Mouse (Mus musculus) G1E (cell line): ENCODE measurements around the gene Sfrp2. TPM values are rescaled to one million over a fixed set of nuclear protein-coding genes. Genes with fewer than 3 reads are reported as not detected.

Source experiments
- ATAC-seq: 2 replicates; pipeline ENCODE4 v1.8.0; 2016; ENCODE audit warnings: mild to moderate bottlenecking; ENCODE audit not compliant: insufficient number of reproducible peaks, poor library complexity, low FRiP score, severe bottlenecking; ENCODE audit errors: extremely low read depth
- DNase-seq: peaks from one replicate; pipeline ENCODE4 v3.0.0; 2012; ENCODE audit warnings: low spot score
- H3K27me3 ChIP-seq: 2 replicates; pipeline ENCODE4 v1.6.1; 2012; ENCODE audit warnings: mild to moderate bottlenecking, low read length, inconsistent platforms; ENCODE audit not compliant: insufficient read depth
- H3K36me3 ChIP-seq: replicated peaks from 2 replicates; pipeline ENCODE3; 2012; ENCODE audit warnings: mild to moderate bottlenecking, inconsistent platforms
- H3K4me1 ChIP-seq: 2 replicates; pipeline ENCODE4 v1.6.1; 2012; ENCODE audit warnings: low read depth, low read length, inconsistent platforms, mixed read lengths; ENCODE audit not compliant: insufficient read depth
- H3K4me3 ChIP-seq: 2 replicates; pipeline ENCODE4 v1.5.1; 2012; ENCODE audit warnings: low read depth, mild to moderate bottlenecking, inconsistent platforms, low read length, moderate library complexity, mixed read lengths
- H3K9me3 ChIP-seq: replicated peaks from 2 replicates; pipeline ENCODE4 v1.6.1; 2012; ENCODE audit warnings: inconsistent platforms
- CTCF ChIP-seq: IDR thresholded peaks from 2 replicates; pipeline ENCODE4 v1.5.1; 2012; ENCODE audit warnings: low read depth, low read length, inconsistent platforms, mixed read lengths
- GATA1 ChIP-seq: IDR thresholded peaks from 2 replicates; pipeline ENCODE4 v1.6.1; 2012; ENCODE audit warnings: borderline replicate concordance, low read length, inconsistent platforms, mixed read lengths
- GATA2 ChIP-seq: IDR thresholded peaks from 2 replicates; pipeline ENCODE4 v1.6.1; 2012; ENCODE audit warnings: low read depth, low read length, inconsistent platforms, borderline replicate concordance
- POLR2AphosphoS5 ChIP-seq: IDR thresholded peaks from 2 replicates; pipeline ENCODE4 v1.6.1; 2012; ENCODE audit warnings: low read depth, low read length, inconsistent platforms; ENCODE audit not compliant: insufficient replicate concordance
- TAL1 ChIP-seq: conservative IDR thresholded peaks from 2 replicates; pipeline ENCODE4 v1.6.1; 2012; ENCODE audit warnings: low read depth, low read length, inconsistent platforms, mixed read lengths
- polyA plus RNA-seq: library from polyadenylated mRNA; stranded (reverse); fragments of >175 nt; gene quantifications from 2 replicates; pipeline ENCODE4 v1.2.3, GENCODE M21; 2012
- total RNA-seq, 2 experiments: library from RNA; stranded (forward) in 1 of 2; stranded (reverse) in 1 of 2; fragments of 200-1000 nt in 1 of 2; fragments of >200 nt in 1 of 2; fragmentation: Nextera tagmentation in 1 of 2; gene quantifications; 2 replicates each; pipeline ENCODE4 v1.2.3; 2014 to 2017

Gene Sfrp2
- total and polyA plus RNA-seq, 3 experiments: 0.11 TPM; not detected in 2

DNA sequence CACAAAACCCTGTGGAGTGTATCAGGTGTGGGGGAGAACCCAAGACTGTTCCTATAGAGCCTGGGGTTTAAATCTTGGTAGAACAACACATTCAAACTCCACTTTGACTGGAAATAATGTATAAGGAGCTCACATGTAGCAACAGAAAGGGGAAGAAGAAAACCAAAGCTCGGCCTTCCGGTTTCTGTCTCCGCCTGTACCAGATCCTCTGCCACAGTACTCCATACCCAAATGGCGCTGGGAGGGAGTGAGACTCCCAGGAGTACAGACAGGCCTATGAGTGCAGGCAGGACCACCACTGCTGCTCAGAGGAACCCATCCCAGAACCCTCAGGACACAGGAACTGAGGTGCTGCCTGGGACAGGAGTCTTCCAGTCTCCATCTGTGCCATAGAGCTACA is 57.7 kb downstream of the Sfrp2 start:
- no peaks in the 10 kb centered on the region for H3K27me3 ChIP-seq
- no peaks in the 10 kb centered on the region for H3K4me1 ChIP-seq
- TF ChIP-seq GATA1 (no peak), POLR2AphosphoS5 (no peak), CTCF (no peak), TAL1 (no peak), GATA2 (no peak)
- no peak overlapping the region for H3K4me3 ChIP-seq
- no peaks in the 10 kb centered on the region for H3K36me3 ChIP-seq
- DNase-seq (no peak), ATAC-seq (no peak)
- H3K9me3 ChIP-seq: no peaks in the 10 kb centered on the region

Other genes with a start within 250 kb of the Sfrp2 start
- gene Tlr2, start 75.4 kb downstream of the Sfrp2 start, total RNA-seq (2014; fragmentation: Nextera tagmentation): not detected in 2 replicates
- gene Tlr2, start 75.4 kb downstream of the Sfrp2 start, total RNA-seq (2017): 0.05 TPM in 1 of 2 replicates, not detected in the other
- gene Tlr2, start 75.4 kb downstream of the Sfrp2 start, polyA plus RNA-seq: not detected in 2 replicates